In the genomic region with DNA sequence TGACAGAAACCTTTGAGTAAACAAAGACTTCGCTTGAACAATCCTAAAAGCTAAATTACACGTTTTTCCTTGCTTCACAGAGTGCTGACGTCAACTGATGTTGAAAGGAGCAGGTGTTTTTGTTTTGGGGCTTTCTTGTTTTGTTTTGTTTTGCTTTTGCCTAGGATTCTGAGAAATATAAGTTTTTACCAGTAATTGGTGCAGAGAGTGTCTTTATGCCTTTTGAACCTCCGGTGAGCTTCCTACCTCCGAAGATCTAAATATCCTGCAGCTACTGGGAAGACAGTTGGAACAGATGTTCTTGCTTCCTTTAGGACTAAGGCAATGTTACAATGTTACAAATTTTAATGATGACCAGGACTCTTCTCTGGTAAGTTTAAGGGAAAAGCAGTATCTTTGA, we compare ENCODE assay signal across 8 mouse cellular contexts. TPM values are rescaled to one million over a fixed set of nuclear protein-coding genes. Genes with fewer than 3 reads are reported as not detected.
DNase-seq lines count a peak whose midpoint lies in the region; ATAC-seq and TF ChIP-seq lines count a peak whose summit lies in the region.

A gene (plus strand): TSS at position 301 of the 400 bp plus-strand sequence.

- H3K9ac ChIP-seq in heart, postnatal 0 days (replicated peaks; ENCODE audit: low read depth, low read length): no peak within 1 kb of the TSS
- peak within 1 kb of the TSS; percentile 23; the same call in 1 of the 2 replicates for H3K9ac ChIP-seq in stomach, postnatal 0 days (ENCODE audit: low read length)

- intact Hi-C loops in heart, postnatal 10 days (cut with DNase I): no loop called here
- intact Hi-C loops in left cerebral cortex, postnatal 14 days (cut with DNase I): no loop called here

- H3K4me3 ChIP-seq in heart, postnatal 0 days (ENCODE audit: low read depth, low read length): peak within 1 kb of the TSS; percentile 7; the same call in 1 of the 2 replicates
- H3K4me3 ChIP-seq in limb, embryonic 10.5 days: peak within 1 kb of the TSS; percentile 3; the same call in 1 of the 2 replicates
- H3K4me3 ChIP-seq in stomach, postnatal 0 days (ENCODE audit: low read depth, low read length): peak within 1 kb of the TSS; percentile 6

- no peak for TF ChIP-seq EP300 in heart, postnatal 0 days (IDR thresholded peaks at IDR 0.05; ENCODE audit: low read depth)
- TF ChIP-seq EP300 in stomach, postnatal 0 days (optimal IDR thresholded peaks at IDR 0.05): no peak

- no peak for DNase-seq in heart, postnatal 0 days (ENCODE audit: low spot score)
- no peak for DNase-seq in heart, postnatal 10 days
- peak; percentile 23 for DNase-seq in thymus, postnatal 0 days (ENCODE audit: low spot score)
- DNase-seq in thymus, postnatal 36 days: no peak
- DNase-seq in limb, embryonic 10.5 days (ENCODE audit: low spot score): no peak
- DNase-seq in stomach, postnatal 0 days (ENCODE audit: low spot score): no peak
- DNase-seq in left cerebral cortex, postnatal 14 days (ENCODE audit: low spot score in 2 of 2): no peak
- DNase-seq in ovary, postnatal 36 days (ENCODE audit: low spot score): no peak

- H3K9me3 ChIP-seq in heart, postnatal 0 days (replicated peaks; ENCODE audit: control insufficient read depth, low read length): no peaks in the 10 kb centered on the region
- no peaks in the 10 kb centered on the region for H3K9me3 ChIP-seq in limb, embryonic 10.5 days (replicated peaks)
- no peaks in the 10 kb centered on the region for H3K9me3 ChIP-seq in stomach, postnatal 0 days (ENCODE audit: control insufficient read depth, low read length)

- peak within 1 kb of the TSS; percentile 2; the same call in 1 of the 2 replicates for H3K4me2 ChIP-seq in heart, postnatal 0 days (ENCODE audit: low read depth, low read length)
- peak within 1 kb of the TSS; percentile 42 for H3K4me2 ChIP-seq in stomach, postnatal 0 days (replicated peaks; ENCODE audit: low read depth)

- peaks cover 54% of the 10 kb centered on the region for H3K27me3 ChIP-seq in heart, postnatal 0 days (ENCODE audit: control insufficient read depth, insufficient read depth, low read length)
- H3K27me3 ChIP-seq in limb, embryonic 10.5 days (ENCODE audit: low read depth, poor library complexity, severe bottlenecking): peaks cover 65% of the 10 kb centered on the region
- no peaks in the 10 kb centered on the region for H3K27me3 ChIP-seq in stomach, postnatal 0 days (ENCODE audit: control insufficient read depth, insufficient read depth, low read length)

- H3K27ac ChIP-seq in heart, postnatal 0 days (ENCODE audit: low read depth): no peak within 1 kb of the TSS
- H3K27ac ChIP-seq in limb, embryonic 10.5 days: 0 out of 2 replicates have a peak within 1 kb of the TSS, but pooled peaks have one; percentile 11
- peak within 1 kb of the TSS; percentile 58 for H3K27ac ChIP-seq in stomach, postnatal 0 days (replicated peaks)

- TF ChIP-seq CTCF in heart, postnatal 0 days (IDR thresholded peaks at IDR 0.05; ENCODE audit: low read depth): no peak
- no peak for TF ChIP-seq CTCF in stomach, postnatal 0 days (IDR thresholded peaks at IDR 0.05; ENCODE audit: low read depth)

- H3K36me3 ChIP-seq in heart, postnatal 0 days (replicated peaks; ENCODE audit: control insufficient read depth, insufficient read depth, low read length): no peaks in the 10 kb centered on the region
- H3K36me3 ChIP-seq in limb, embryonic 10.5 days: no peaks in the 10 kb centered on the region
- no peaks in the 10 kb centered on the region for H3K36me3 ChIP-seq in stomach, postnatal 0 days (ENCODE audit: control insufficient read depth, insufficient read depth, low read length)

- WGBS in heart, postnatal 0 days: 53% methylated on average over 5 of the region's 5 CpGs
- 63% methylated on average over 5 of the region's 5 CpGs for WGBS in limb, embryonic 10.5 days
- 36% methylated on average over 5 of the region's 5 CpGs for WGBS in stomach, postnatal 0 days

- H3K4me1 ChIP-seq in heart, postnatal 0 days (ENCODE audit: control insufficient read depth, insufficient read depth): 0 out of 2 replicates have a peak, but pooled peaks cover 4% of the 10 kb centered on the region
- H3K4me1 ChIP-seq in limb, embryonic 10.5 days: peaks cover 38% of the 10 kb centered on the region
- H3K4me1 ChIP-seq in stomach, postnatal 0 days (replicated peaks; ENCODE audit: control insufficient read depth, insufficient read depth): no peaks in the 10 kb centered on the region

- ATAC-seq in heart, postnatal 0 days (ENCODE audit: insufficient read depth, low read depth): no peak
- ATAC-seq in stomach, postnatal 0 days (ENCODE audit: low FRiP score, low TSS enrichment): no peak

RNA-seq across cellular contexts. Expression of the gene that starts here (rescaled TPM):
- total RNA-seq in heart, postnatal 0 days (2014; rRNA removed; ENCODE audit: low replicate concordance): 0.15 and 0.31 TPM in 2 replicates
- 0.41 and 0.42 TPM in 2 replicates for polyA plus RNA-seq in heart, postnatal 0 days (2015; fragmentation: Nextera tagmentation; extraction: Ambion mirVana)
- total RNA-seq in heart, postnatal 10 days (2021): 1 to 10 TPM; 1.6 to 2.2 TPM
- polyA plus RNA-seq in thymus, postnatal 0 days (2015; fragmentation: Nextera tagmentation; extraction: Ambion mirVana): 5.9 and 7.4 TPM in 2 replicates
- polyA plus RNA-seq in limb, embryonic 10.5 days (2016; fragmentation: Nextera tagmentation; extraction: Ambion mirVana): 12.7 and 13.6 TPM in 2 replicates
- 38.1 and 45.4 TPM in 2 replicates for polyA plus RNA-seq in stomach, postnatal 0 days (2015; fragmentation: Nextera tagmentation; extraction: Ambion mirVana)
- total RNA-seq in left cerebral cortex, postnatal 14 days (2021): 1 to 10 TPM; 1.2 to 1.9 TPM
